Mouse (Mus musculus): Measurements from ENCODE around the gene Gprc5b.

- TF ChIP-seq POLR2A (IDR thresholded peaks at IDR 0.05; ENCODE audit: low read depth, low read length) (no peak), CTCF (IDR thresholded peaks at IDR 0.05; ENCODE audit: borderline replicate concordance, insufficient read depth, low read length) (no peak)
These were observed 660 bp upstream of the Gprc5b start for GRCm38 (mm10) chr7:118995671-118996070.

Data from embryonic fibroblast, embryonic 13.5 days (primary cell).